Mouse (Mus musculus) granulocyte monocyte progenitor cell, adult 5-6 weeks (primary cell): ENCODE measurements around the gene Barhl1. TPM values are rescaled to one million over a fixed set of nuclear protein-coding genes. Genes with fewer than 3 reads are reported as not detected.

Experiments
- ATAC-seq: replicated peaks from 2 replicates; pipeline ENCODE4 v1.8.0; 2016; ENCODE audit warnings: mild to moderate bottlenecking, moderate TSS enrichment, inconsistent platforms; ENCODE audit not compliant: poor library complexity, severe bottlenecking
- total RNA-seq, 2 experiments: library from RNA; stranded (forward) in 1 of 2; stranded (reverse) in 1 of 2; fragments of 200-712, 200-1000 nt in 1 of 2; fragments of >200 nt in 1 of 2; fragmentation: Nextera tagmentation in 1 of 2; gene quantifications; 2 replicates each; pipeline ENCODE4 v1.2.3; 2014 to 2017

The Barhl1 gene
- total RNA-seq, 2 experiments from 2014 or later: not detected

GRCm38 (mm10) chr2:28912039-28912700 is 4.3 kb downstream of the Barhl1 start:
- ATAC-seq: no peak

GRCm38 (mm10) chr2:28911331-28912038 is 5.0 kb downstream of the Barhl1 start:
- no peak for ATAC-seq

- no peak for ATAC-seq
These were observed 5.6 kb downstream of the Barhl1 start for GRCm38 (mm10) chr2:28910877-28911276.

GRCm38 (mm10) chr2:28909818-28910710 is 6.4 kb downstream of the Barhl1 start:
- no peak for ATAC-seq

- ATAC-seq: no peak
These were observed 7.2 kb downstream of the Barhl1 start for GRCm38 (mm10) chr2:28909186-28909817.

- peak; percentile 30; the same call in 1 of the 2 replicates for ATAC-seq
These were observed 7.9 kb downstream of the Barhl1 start for GRCm38 (mm10) chr2:28908389-28909153.

- no peak for ATAC-seq
These were observed 8.6 kb downstream of the Barhl1 start for GRCm38 (mm10) chr2:28907691-28908388.

GRCm38 (mm10) chr2:28905561-28905960 is 10.9 kb downstream of the Barhl1 start:
- no peak for ATAC-seq

GRCm38 (mm10) chr2:28904786-28905185 is 11.7 kb downstream of the Barhl1 start:
- ATAC-seq: no peak

GRCm38 (mm10) chr2:28903871-28904270 is 12.6 kb downstream of the Barhl1 start:
- no peak for ATAC-seq

- ATAC-seq: no peak
These were observed 14.2 kb downstream of the Barhl1 start for GRCm38 (mm10) chr2:28902291-28902690.

GRCm38 (mm10) chr2:28897340-28897899 is 19.0 kb downstream of the Barhl1 start:
- ATAC-seq: no peak

- no peak for ATAC-seq
These were observed 20.6 kb downstream of the Barhl1 start for GRCm38 (mm10) chr2:28895876-28896275.

GRCm38 (mm10) chr2:28893526-28893925 is 22.9 kb downstream of the Barhl1 start:
- ATAC-seq: no peak

- ATAC-seq: no peak
These were observed 23.7 kb downstream of the Barhl1 start for GRCm38 (mm10) chr2:28892796-28893195.

GRCm38 (mm10) chr2:28884914-28885313 is 31.6 kb downstream of the Barhl1 start:
- ATAC-seq: no peak

- ATAC-seq: no peak
These were observed 33.5 kb downstream of the Barhl1 start for GRCm38 (mm10) chr2:28882826-28883485.

- no peak for ATAC-seq
These were observed 34.4 kb downstream of the Barhl1 start for GRCm38 (mm10) chr2:28882047-28882446.
